In genomic region chr9:49715121-49715520, GRCm38 (mm10) we compare ENCODE assay signal across 10 mouse cellular contexts.
DNase-seq lines count a peak whose midpoint lies in the region; ATAC-seq and TF ChIP-seq lines count a peak whose summit lies in the region.
"Had no signal": no experiment of that assay in that cellular context is flagged by ENCODE, and none has a peak within 500 bp of the region (broad histone marks: within the 10 kb centered on the region; RNA-seq: fewer than 3 reads in every experiment).

No protein-coding gene starts in this region.

- peak; percentile 7 for TF ChIP-seq CTCF in left cerebral cortex, adult 2 months (IDR thresholded peaks at IDR 0.05)

- DNase-seq in cerebellum, adult 11-12 months = peak; percentile 71
- no peak for DNase-seq in cerebellum, postnatal 4 days (ENCODE audit: low spot score in 2 of 2)
- DNase-seq in left cerebral cortex, adult 2 months (ENCODE audit: extremely low spot score in 1 of 2, low spot score in 2 of 2) = no peak
- no peak for DNase-seq in left cerebral cortex, postnatal 14 days (ENCODE audit: low spot score in 2 of 2)
- peak; percentile 71 for DNase-seq in brain, adult 2 months (ENCODE audit: low read depth, low spot score)
- DNase-seq in kidney, postnatal 14 days = peak; percentile 52
- no peak for DNase-seq in B cell, adult 2 months
- DNase-seq: liver had no signal

- H3K4me3 ChIP-seq in left cerebral cortex, adult 2 months = no peak overlapping the region
- H3K4me3 ChIP-seq: embryonic facial prominence, embryonic 12.5 days had no signal

- H3K27ac ChIP-seq in left cerebral cortex, adult 2 months = no peak overlapping the region
- H3K27ac ChIP-seq: embryonic facial prominence, embryonic 12.5 days had no signal

- intact Hi-C loops in left cerebral cortex, adult 2 months (cut with DNase I) = no loop called here
- intact Hi-C loops in left cerebral cortex, postnatal 14 days (cut with DNase I) = no loop called here

- ATAC-seq in CD4-positive, CD25-positive, alpha-beta regulatory T cell, adult 4 months = no peak

Comparison
In these comparisons a context has a peak if more than half of its experiments do, and no peak if none do; other contexts are left out.
1. DNase-seq: peak in cerebellum, adult 11-12 months (single experiment), brain, adult 2 months (single experiment) and kidney, postnatal 14 days (single experiment); none in cerebellum, postnatal 4 days (0 of 2), left cerebral cortex, adult 2 months (0 of 2), left cerebral cortex, postnatal 14 days (0 of 2) and B cell, adult 2 months (0 of 2).